Mouse (Mus musculus) forebrain, postnatal 0 days (tissue): ENCODE data around the gene Trp53. TPM values are rescaled to one million over a fixed set of nuclear protein-coding genes. Genes with fewer than 3 reads are reported as not detected.
"Not testable (repeated sequence)": the region's sequence is repeated elsewhere in the genome, so short reads cannot be mapped to it uniquely, and the experiment has no call there.

Experiments
- ATAC-seq: fragments of 200-750 bp; cut with Nextera tagmentation; 2 replicates; pipeline ENCODE4 v1.8.0; 2017; ENCODE audit warnings: mild to moderate bottlenecking, moderate library complexity
- DNase-seq: peaks from one replicate; pipeline ENCODE4 v3.0.0-alpha.2; 2015
- H3K27ac ChIP-seq: fragments of 300-500 bp; sonication (generic); 2 replicates; pipeline ENCODE4 v1.5.1; 2014; ENCODE audit warnings: low read depth, mild to moderate bottlenecking, antibody characterized with exemption, low read length, moderate library complexity, mixed read lengths
- H3K27me3 ChIP-seq: fragments of 300-500 bp; sonication (generic); 2 replicates; pipeline ENCODE4 v1.6.1; 2014; ENCODE audit warnings: mild to moderate bottlenecking, low read length, mixed read lengths; ENCODE audit not compliant: insufficient read depth
- H3K36me3 ChIP-seq: fragments of 300-500 bp; sonication (generic); 2 replicates; pipeline ENCODE4 v1.6.1; 2014; ENCODE audit warnings: mild to moderate bottlenecking, moderate library complexity; ENCODE audit not compliant: insufficient read depth
- H3K4me1 ChIP-seq: fragments of 300-500 bp; sonication (generic); 2 replicates; pipeline ENCODE4 v1.6.1; 2014; ENCODE audit warnings: antibody characterized with exemption; ENCODE audit not compliant: insufficient read depth
- H3K4me2 ChIP-seq: fragments of 300-500 bp; sonication (generic); 2 replicates; pipeline ENCODE4 v1.6.1; 2014; ENCODE audit warnings: low read depth, mild to moderate bottlenecking, moderate library complexity
- H3K4me3 ChIP-seq: fragments of 300-500 bp; sonication (generic); 2 replicates; pipeline ENCODE4 v1.5.1; 2014; ENCODE audit warnings: low read depth, low read length, mixed read lengths
- H3K9ac ChIP-seq: fragments of 300-500 bp; sonication (generic); 2 replicates; pipeline ENCODE4 v1.6.1; 2014; ENCODE audit warnings: mild to moderate bottlenecking
- H3K9me3 ChIP-seq: fragments of 300-500 bp; sonication (generic); 2 replicates; pipeline ENCODE4 v1.6.1; 2016; ENCODE audit warnings: low read length
- CTCF ChIP-seq: sonication (generic); IDR thresholded peaks from 2 replicates; pipeline ENCODE4 v1.5.1; 2016; ENCODE audit warnings: antibody characterized with exemption, control low read depth, low read depth
- WGBS: fragments of 180-500 bp; shearing (Covaris S2); extraction: QIAGEN DNeasy Blood & Tissue Kit; methylation state at CpG from one replicate; pipeline ENCODE4 v1.1.7; 2014; 5-methylcytosine and 5-hydroxymethylcytosine counted together
- polyA plus RNA-seq: library from polyadenylated mRNA; unstranded; fragments of >200 nt; fragmentation: Nextera tagmentation; extraction: Ambion mirVana; gene quantifications from 2 replicates; pipeline ENCODE4 v1.2.1, GENCODE M21; 2015
- total RNA-seq: library from RNA; depleted of rRNA; stranded (reverse); fragments of >200 nt; gene quantifications from 2 replicates; pipeline ENCODE4 v1.2.3, GENCODE M21; 2014

Trp53 gene
- total and polyA plus RNA-seq, 2 experiments from 2014 or later = 43.1 to 52.4 TPM

DNA sequence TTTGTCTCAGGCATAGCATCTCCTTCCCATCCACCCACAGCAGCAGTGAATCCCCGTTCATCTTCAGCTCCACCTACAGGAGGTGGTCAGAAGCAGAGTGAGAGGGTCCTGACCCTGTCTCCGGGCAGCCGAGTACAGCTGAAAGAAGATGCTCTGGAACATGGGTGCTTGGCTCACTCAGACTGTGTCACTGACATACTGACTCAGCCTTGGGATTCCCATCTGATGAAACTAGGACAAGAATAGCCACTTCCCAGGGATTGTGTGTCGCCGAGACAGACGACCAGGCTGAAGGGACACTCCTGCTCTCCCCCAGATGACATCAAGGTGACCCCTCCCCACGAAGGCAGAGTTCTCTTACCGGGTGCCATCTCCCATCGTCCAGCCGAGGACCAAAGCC lies 36.6 kb downstream of the Trp53 start:
- Histone ChIP-seq H3K4me1 (no peaks in the 10 kb centered on the region), H3K36me3 (no peaks in the 10 kb centered on the region), H3K27me3 (no peaks in the 10 kb centered on the region), H3K4me2 (no peak overlapping the region), H3K27ac (no peak overlapping the region), H3K9me3 (no peaks in the 10 kb centered on the region), H3K4me3 (no peak overlapping the region), H3K9ac (no peak overlapping the region)
- whole genome bisulfite sequencing = 50% methylated on average over 10 of the region's 10 CpGs
- TF ChIP-seq CTCF = no peak
- no peak for ATAC-seq
- no peak for DNase-seq

DNA sequence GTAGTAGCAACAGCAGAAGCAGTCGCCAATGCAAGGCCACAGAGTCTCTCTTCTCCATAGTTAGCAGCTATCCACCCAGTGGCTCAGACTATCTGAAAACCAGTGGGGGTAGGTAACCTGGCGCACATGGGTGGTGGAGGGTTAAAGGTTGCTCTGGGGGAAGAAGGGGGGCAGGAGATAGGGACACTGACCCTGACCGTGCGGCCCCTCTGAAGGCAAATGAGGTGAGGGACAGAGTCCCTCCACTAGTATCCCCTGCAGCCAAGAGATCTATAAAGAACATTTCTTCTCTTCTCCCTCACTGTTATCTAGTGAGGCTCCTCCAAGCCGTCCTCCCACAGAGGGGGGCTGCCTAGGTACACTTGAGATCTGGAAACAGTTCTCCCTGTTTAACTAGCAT lies 37.6 kb downstream of the Trp53 start, which contains the start of gene Shbg:
Gene Shbg, minus strand, starts transcription at position 101 of the 400 bp plus-strand sequence.
- Histone ChIP-seq H3K4me1 (peaks cover 3% of the 10 kb centered on the region), H3K27me3 (no peaks in the 10 kb centered on the region), H3K4me2 (no peak within 1 kb of the TSS), H3K36me3 (no peaks in the 10 kb centered on the region), H3K27ac (no peak within 1 kb of the TSS), H3K9ac (no peak within 1 kb of the TSS), H3K9me3 (no peaks in the 10 kb centered on the region), H3K4me3 (no peak within 1 kb of the TSS)
- no peak for DNase-seq
- WGBS = 80% methylated on average over 5 of the region's 5 CpGs
- ATAC-seq = no peak
- TF ChIP-seq CTCF = no peak

DNA sequence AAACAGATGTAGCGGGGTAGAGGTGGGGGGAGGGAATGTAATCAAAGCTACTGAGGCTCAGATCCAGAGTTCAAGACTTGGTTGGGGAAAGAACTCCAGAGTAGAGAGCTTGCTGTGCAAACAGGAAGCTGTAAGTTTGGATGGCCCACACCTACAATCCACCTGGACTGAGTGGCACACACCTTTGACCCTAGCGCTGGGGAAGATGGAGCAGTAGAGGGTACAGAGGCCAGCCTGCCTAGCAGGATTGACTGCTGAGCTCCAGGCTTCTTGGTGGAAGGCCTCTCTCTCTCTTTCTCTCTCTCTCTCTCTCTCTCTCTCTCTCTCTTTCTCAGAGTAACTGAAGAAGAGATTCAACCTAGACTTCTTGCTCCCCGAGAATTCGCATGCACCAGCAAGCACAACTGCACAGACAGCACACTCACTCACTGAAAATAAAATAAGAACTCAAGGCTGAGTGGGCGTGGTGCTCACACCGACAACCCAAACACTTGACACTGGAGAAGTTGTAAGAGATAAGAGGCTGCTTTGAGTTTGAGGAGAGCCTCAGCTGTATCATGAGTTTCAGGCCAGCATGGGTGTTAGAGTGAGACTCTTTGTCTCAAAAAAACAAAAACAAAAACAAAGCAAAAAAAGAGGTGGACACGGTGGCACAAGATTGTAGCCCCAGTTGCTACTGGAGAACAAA lies 40.4 kb downstream of the Trp53 start:
- no peak for TF ChIP-seq CTCF
- Histone ChIP-seq H3K36me3 (no peaks in the 10 kb centered on the region), H3K9ac (no peak overlapping the region), H3K4me3 (no peak overlapping the region), H3K27ac (no peak overlapping the region), H3K4me1 (peaks cover 9% of the 10 kb centered on the region), H3K27me3 (no peaks in the 10 kb centered on the region), H3K4me2 (no peak overlapping the region), H3K9me3 (no peaks in the 10 kb centered on the region)
- ATAC-seq = no peak
- DNase-seq = no peak
- WGBS = 89% methylated on average over 7 of the region's 7 CpGs

DNA sequence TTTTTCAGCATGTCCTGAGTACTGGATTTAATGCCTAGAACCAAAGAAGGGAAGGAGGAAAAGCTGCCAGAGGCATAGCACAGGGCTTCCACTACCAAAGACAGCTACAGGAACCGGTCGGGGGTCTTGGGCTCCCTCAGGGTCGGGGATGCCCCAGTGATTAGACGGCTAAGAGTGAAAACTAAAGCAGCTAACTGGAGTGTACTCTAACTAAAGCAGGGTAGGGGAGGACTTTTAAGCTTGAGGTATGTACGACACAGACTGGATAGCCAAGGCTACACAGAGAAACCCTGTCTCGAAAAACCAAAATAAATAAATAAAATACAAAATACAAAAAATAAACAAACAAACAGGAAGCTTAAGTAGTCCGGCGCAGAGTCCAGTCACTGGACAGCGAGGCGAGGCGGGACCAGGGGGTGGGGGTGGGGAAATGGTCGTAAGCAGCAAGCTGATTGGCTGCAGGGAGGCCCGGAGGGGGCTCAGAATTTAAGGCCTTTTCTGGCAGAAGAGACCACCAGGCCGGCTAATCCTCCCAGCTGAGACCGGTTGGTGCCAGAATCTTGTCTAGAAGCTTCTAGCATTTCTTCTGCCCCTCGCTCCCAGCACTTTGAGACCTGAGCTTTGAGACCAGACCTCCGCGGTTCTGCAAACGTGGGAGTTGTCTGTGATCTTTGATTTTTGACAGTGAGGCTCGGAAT lies 41.6 kb downstream of the Trp53 start, which contains the start of gene Sat2:
Gene Sat2, plus strand, starts transcription at position 454 of the 698 bp plus-strand sequence.
- ATAC-seq = peak; percentile 93
- Histone ChIP-seq H3K27ac (peak within 1 kb of the TSS; percentile 86), H3K4me2 (peak within 1 kb of the TSS; percentile 63), H3K36me3 (no peaks in the 10 kb centered on the region), H3K4me3 (peak within 1 kb of the TSS; percentile 50), H3K9me3 (no peaks in the 10 kb centered on the region), H3K27me3 (no peaks in the 10 kb centered on the region), H3K9ac (peak within 1 kb of the TSS; percentile 69), H3K4me1 (peaks cover 9% of the 10 kb centered on the region)
- no peak for TF ChIP-seq CTCF
- DNase-seq = peak; percentile 85
- WGBS = 1% methylated on average over 20 of the region's 20 CpGs

DNA sequence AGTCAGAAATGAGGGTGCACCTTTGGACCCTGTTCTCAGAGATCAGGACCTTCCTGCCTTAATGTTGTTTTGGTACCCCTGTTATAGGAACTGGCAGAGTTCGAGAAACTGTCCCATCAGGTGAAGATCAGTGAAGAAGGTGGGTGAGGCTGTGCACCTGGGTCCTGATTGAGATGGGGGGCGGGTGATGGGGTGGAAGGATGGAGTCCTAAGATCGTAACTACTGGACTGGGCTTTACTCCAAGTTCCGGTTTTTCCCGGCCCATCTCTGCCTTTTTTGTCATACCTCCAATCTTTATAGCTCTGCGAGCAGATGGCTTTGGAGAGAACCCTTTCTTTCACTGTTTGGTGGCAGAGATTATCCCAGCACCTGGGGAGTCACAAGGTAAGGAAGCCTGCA lies 42.2 kb downstream of the Trp53 start:
- peak overlapping the region; percentile 86 for H3K27ac ChIP-seq
- H3K9ac ChIP-seq = peak overlapping the region; percentile 69
- H3K4me2 ChIP-seq = peak overlapping the region; percentile 63
- 25% methylated on average over 6 of the region's 6 CpGs for WGBS
- no peaks in the 10 kb centered on the region for H3K36me3 ChIP-seq
- peaks cover 9% of the 10 kb centered on the region for H3K4me1 ChIP-seq
- no peak for ATAC-seq
- no peak for TF ChIP-seq CTCF
- H3K9me3 ChIP-seq = no peaks in the 10 kb centered on the region
- H3K4me3 ChIP-seq = peak overlapping the region; percentile 50
- DNase-seq = peak; percentile 38
- no peaks in the 10 kb centered on the region for H3K27me3 ChIP-seq

DNA sequence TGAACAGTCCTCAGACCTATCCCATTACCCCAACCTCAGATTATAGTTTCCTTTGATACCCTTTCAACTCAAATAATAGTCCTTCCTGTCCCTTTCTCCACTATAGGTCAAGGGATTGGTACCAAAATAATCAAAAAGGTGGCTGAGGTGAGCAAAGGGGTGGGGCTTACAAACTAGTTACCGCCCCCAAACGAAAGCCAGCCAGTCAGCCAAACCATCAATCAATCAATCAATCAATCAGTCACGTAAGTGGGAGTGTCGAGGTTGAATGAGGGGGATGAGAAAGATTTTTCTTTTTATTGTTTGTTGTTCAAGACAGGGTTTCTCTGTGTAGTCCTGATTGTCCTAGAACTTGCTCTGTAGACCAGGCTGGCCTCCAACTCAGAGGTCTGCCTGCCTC lies 42.8 kb downstream of the Trp53 start:
- no peak for DNase-seq
- H3K4me2 ChIP-seq = peak overlapping the region; percentile 63
- H3K9me3 ChIP-seq = no peaks in the 10 kb centered on the region
- no peak for TF ChIP-seq CTCF
- H3K36me3 ChIP-seq = no peaks in the 10 kb centered on the region
- ATAC-seq = no peak
- 77% methylated on average over 4 of the region's 4 CpGs for WGBS
- peaks cover 9% of the 10 kb centered on the region for H3K4me1 ChIP-seq
- no peaks in the 10 kb centered on the region for H3K27me3 ChIP-seq
- peak overlapping the region; percentile 69 for H3K9ac ChIP-seq
- peak overlapping the region; percentile 50; the same call in 1 of the 2 replicates for H3K4me3 ChIP-seq
- H3K27ac ChIP-seq = peak overlapping the region; percentile 50; the same call in 1 of the 2 replicates

DNA sequence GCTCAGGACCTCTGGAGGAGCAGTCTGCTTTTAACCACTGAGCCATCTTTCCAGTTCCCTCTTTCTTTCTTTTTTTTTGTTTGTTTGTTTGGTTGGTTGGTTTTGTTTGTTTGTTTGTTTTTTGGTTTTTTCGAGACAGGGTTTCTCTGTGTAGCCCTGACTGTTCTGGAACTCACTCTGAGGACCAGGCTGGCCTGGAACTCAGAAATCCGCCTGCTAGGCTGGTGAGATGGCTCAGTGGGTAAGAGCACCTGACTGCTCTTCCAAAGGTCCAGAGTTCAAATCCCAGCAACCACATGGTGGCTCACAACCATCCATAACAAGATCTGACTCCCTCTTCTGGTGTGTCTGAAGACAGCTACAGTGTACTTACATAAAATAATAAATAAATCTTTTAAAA lies 44.2 kb downstream of the Trp53 start:
- H3K9me3 ChIP-seq, ATAC-seq, H3K4me1 ChIP-seq, DNase-seq, H3K27me3 ChIP-seq, H3K4me3 ChIP-seq, H3K9ac ChIP-seq, H3K36me3 ChIP-seq, H3K27ac ChIP-seq, H3K4me2 ChIP-seq: not testable (repeated sequence)
- 91% methylated on average over 2 of the region's 2 CpGs for WGBS
